Mouse (Mus musculus) mesoderm, embryonic 11.5 days (tissue): Measurements from ENCODE around the gene Brms1.

Source experiments
- DNase-seq: peaks from one replicate; pipeline ENCODE4 v3.0.0-alpha.2; 2012; ENCODE audit warnings: low read depth, low spot score

Brms1 gene

DNA sequence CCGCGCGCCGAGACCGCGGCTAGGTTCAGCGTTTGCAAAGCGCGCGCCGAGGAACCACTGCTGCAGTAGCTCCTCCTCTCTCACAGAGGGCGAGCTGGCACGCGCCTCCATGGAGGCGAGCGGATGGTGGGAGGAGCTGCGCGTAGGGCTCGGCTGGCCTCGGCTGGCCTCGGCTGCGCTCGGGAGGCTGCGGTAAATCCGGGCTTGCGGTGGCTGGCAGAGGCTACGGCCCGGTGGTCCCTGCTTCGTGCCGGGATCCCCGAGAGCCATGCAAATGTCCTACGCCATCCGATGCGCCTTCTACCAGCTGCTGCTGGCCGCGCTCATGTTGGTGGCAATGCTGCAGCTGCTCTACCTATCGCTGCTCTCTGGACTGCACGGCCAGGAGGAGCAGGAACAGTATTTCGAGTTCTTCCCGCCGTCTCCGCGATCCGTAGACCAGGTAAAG is 2.4 kb upstream of the Brms1 start, which contains the start of the genes B4gat1 and AC124502.3:
TSS of gene B4gat1 (plus strand) at position 118 of the 448 bp plus-strand sequence.
TSS of gene AC124502.3 (plus strand) at position 183 of the 448 bp plus-strand sequence.
- DNase-seq = peak; percentile 95

DNA sequence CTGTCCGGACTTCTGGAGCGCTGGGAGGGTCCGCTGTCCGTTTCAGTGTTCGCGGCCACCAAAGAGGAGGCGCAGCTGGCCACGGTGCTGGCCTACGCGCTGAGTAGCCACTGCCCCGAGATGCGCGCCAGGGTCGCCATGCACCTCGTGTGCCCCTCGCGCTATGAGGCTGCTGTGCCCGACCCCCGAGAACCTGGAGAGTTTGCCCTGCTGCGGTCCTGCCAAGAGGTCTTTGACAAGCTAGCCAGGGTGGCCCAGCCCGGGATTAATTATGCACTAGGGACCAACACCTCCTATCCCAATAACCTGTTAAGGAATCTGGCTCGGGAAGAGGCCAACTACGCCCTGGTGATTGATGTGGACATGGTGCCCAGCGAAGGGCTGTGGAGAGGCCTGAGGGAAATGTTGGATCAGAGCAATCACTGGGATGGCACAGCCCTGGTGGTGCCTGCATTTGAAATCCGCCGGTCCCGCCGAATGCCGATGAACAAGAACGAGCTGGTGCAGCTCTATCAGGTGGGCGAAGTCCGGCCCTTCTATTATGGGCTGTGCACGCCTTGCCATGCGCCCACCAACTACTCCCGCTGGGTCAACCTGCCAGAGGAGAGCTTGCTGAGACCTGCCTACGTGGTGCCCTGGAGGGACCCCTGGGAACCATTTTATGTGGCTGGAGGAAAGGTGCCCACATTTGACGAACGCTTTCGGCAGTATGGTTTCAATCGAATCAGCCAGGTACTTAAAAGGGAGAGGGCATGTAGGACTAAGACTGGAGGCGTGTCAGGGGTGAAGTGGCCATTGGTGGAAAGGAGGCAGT is 1.6 kb upstream of the Brms1 start:
- DNase-seq = no peak

GRCm38 (mm10) chr19:5041588-5041987 is 434 bp downstream of the Brms1 start:
- no peak for DNase-seq

DNA sequence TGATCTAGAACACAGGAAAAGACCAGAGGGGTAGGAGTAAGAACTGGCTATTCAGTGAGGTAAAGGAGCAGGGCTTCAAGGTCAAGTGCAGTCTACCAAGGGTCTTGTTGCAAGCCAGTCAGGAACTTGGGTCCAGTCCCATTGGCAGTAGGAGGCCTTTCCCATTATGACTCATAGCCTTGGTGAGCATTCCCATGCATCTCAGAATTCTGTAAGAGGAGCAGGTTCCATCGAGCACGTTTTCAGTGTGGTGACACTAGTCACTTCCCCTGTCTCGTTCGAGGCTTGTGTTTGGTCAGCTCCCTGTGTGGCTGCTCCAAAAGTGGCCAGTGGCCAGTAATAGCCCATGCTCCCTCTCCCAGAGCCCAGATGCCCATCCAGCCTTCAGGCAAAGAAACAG is 4.4 kb downstream of the Brms1 start:
- no peak for DNase-seq

DNA sequence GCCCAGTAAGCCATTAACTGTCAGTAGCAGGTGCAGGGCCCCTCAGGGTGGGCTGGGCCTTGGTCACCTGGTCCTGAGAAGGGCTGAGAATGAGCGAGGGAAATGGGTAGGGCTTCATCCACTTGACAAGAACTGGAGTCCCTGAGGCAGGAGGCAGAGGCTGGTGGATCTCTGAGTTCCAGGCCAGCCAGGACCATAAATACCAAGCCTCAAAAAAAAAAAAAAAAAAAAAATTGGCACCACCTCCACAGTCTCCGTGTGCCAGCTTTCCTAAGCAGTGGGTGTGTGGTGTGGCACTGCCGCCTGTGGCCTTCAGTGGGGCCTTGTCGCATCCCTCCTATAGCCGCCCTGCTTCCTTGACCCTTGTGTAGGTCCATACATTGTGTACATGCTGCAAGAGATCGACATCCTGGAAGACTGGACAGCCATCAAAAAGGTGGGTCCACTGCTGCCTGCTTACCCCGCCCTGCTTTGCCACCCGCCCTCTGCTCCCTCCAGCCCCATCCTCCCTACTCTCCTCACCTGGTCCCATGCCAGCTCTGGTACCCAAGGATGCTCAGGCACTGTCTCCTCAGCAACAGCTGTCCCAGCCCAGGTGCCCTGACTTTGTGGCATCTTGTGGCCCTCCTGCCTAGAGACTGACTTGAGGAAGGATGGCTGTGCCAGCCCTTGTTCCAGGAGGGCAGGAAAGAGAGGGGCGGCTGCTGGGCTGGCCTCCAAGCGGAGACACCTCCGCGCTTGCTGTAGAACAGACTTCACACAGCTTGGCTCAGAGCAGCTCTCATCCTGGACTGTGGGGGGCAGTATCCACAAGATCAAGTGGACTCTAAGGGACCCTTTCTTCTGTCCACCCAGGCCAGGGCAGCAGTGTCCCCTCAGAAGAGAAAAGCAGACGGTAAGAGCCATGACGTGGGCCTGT is 7.2 kb downstream of the Brms1 start:
- DNase-seq = no peak

GRCm38 (mm10) chr19:5049325-5049724 is 8.2 kb downstream of the Brms1 start:
- DNase-seq = no peak

- DNase-seq = no peak
Observed at GRCm38 (mm10) chr19:5050047-5050905, 9.1 kb downstream of the Brms1 start, which contains the start of gene Rin1. Rin1 (plus strand) TSS chr19:5050481.

DNA sequence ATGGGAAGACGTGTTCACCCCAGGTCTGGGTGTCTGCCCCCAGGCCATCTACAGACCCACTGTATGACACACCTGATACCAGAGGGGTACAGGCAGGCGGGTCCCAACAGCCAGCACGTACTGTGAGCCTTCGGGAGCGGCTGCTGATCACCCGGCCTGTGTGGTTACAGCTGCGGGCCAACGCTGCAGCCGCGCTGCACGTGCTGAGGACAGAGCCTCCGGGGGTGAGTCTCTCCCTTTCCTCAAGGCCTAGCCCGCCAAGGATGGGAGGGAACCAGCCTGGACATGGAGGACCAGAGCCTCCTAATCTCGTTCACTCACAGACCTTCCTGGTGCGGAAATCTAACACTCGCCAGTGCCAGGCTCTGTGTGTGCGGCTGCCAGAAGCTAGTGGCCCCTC is 9.9 kb downstream of the Brms1 start:
- no peak for DNase-seq

- no peak for DNase-seq
Observed at GRCm38 (mm10) chr19:5051515-5051914, 10.4 kb downstream of the Brms1 start.

GRCm38 (mm10) chr19:5052166-5052822 is 11.1 kb downstream of the Brms1 start:
- DNase-seq = no peak

DNA sequence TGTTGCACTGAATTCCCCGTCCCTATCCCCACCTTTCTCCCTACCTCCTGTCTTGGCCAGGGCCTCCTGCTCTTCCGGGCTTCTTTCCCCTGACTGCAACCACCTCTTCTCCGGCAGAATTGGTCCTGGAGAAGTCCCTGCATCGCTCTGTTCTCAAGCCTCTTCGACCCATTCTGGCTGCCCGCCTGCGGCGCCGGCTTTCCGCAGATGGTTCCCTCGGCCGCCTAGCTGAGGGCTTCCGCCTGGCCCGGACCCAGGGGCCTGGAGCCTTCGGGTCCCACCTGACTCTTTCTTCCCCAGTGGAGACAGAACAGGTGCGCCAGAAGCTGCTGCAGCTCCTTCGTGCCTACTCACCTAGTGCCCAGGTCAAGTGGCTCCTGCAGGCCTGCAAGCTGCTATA is 11.7 kb downstream of the Brms1 start:
- DNase-seq = no peak

DNA sequence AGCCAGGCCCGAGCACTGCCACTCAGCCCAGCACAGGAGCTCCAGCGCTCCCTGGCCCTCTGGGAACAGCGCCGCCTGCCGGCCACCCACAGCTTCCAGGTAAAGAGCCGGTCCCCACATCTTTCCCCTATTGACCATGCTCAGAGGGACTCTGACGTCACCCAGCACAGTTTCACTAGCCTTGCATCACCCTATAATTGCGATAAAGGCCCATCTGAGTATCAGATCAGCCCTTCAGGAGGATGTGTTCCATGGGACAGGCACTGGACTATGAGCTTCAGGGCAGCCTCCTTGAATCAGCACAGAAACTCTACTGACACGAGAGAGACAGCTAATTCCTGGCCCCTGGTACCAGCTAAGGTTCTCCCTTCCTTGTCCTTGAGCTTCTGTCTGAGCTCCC is 12.8 kb downstream of the Brms1 start:
- DNase-seq = no peak

DNA sequence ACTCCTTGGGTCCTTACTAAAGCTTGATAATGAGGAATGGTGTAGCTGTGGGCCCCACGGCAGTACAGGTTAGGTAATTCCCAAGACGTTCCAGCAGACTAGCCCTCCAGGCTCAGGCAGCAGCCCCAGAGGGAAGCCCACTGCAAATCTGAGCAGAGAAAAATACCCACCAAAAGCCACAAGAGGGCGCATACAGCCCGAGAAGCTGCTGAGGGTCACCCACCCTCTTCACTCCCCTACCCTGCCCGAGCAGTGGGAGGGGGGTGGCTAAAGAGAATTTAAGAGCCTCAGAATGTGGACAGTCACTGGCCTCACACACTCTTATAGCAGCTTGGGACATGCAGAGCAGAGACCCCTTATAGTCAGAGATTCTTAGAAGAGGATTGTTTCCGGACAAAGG is 15.1 kb downstream of the Brms1 start:
- peak; percentile 81 for DNase-seq

- no peak for DNase-seq
Observed at GRCm38 (mm10) chr19:5057876-5058775, 17.0 kb downstream of the Brms1 start.

DNA sequence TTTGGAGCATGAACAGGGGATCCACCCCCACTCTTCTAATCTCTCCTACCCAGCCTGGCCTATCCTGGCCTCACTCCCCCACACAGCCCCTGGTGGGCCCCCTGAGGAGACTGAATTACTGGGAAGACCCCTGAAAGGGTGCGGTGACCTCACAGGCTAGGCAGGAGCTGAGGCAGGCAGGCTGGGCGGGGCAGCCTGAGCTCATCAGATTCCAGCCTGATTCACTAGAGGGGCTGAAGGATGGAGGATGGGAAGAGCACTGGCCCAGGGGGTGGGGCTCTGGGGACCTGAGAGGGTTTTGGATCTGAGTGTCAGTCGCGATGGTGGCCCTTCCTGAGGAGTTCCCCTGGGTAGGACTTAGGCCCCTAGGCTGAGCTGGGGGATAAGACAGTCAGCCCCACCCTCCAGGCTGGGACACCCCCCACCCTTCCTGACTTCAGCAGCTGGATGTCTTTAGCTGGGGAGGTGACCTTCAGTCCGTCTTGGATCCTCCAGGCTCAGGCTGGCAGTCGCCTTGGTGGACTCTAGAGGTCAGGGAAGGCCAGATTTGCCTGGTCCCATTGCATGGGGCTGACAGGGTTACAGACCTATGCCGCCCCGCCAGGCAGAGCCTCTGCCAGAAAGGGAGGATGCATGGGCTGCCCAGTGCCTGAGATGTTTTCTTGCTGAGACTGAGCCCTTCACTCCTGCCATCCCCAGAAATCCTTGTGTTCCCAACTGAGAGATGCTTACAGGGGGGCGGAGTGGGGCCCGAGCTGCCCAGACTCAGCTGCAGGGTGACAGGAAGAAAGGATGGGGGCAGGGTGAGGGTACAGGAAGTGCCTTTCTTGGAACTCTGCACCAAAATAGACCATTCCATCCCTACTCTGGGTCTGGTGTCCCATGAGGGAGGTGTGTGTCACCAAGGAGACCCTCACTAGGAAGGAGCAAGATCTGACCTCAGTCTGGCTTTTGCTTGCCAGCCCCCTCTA is 17.9 kb downstream of the Brms1 start:
- DNase-seq = no peak

DNA sequence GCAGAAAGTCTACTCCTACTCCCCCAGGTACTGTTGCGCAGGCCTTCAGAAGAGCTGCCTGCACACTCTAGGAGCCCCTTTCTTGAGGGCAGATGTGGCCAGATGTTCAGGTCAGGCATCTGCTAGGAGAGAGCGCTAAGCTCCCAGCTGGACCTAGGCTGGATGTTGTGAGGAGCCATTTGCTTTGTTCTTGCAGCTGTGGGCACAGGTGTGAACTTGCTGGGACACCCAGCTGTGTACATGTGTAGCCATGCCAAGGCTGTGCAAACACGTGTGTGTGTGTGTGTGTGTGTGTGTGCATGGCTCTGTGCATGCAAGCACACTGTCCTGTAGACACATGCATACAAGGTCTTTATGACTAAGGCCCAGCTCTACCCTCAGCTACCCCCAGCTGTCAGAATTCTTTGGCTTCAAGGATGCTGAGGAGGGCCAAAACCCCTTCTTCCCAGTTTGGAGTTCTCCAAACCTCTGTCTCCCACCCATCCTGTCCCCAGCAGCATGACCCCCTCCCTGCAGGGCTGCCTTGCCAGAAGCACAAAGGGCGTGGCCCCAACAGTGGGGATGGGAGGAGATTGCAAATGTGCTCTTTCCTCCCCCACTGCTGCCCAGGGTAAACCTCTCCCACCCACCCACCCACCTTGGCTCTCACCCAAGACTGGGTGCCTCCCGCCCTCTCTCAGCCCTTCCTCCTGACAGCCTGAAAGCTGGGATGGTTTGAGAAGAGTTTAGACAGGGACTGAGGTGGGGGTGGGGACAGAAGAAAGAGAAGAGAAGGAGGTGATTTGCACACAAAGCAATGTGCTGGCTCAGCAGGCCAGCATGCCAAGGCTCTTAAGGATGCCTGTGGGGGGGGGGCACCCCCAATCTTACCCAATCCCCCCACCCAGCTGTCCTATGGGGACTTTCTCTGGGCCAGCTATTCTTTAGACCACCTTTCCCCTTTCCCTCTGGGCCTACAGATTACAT is 19.5 kb downstream of the Brms1 start:
- DNase-seq = no peak

DNA sequence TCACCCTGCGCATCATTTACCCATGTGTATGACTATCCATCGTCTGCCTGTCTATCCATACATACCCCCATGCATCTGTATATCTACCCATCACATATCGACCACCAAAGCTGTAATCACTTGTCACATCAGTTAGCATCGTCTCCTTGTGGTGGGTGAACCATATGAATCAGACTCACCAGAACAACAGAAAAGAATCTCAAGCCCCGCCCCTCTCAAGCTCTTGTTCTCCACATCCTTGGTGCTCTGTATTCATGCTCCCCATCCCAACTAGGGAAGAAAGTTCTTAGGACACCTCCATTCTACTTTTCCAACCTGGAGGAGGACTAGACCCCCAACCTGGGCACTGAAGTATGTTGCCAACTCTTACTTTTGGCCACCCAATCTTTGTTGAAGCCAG is 20.9 kb downstream of the Brms1 start:
- no peak for DNase-seq
